Mouse (Mus musculus) liver, postnatal 0 days (tissue): ENCODE results near the gene 4930412O13Rik.

Source experiments
- CTCF ChIP-seq: sonication (generic); IDR thresholded peaks from 2 replicates; pipeline ENCODE4 v1.5.1; 2016; ENCODE audit warnings: antibody characterized with exemption, low read depth
- EP300 ChIP-seq: IDR thresholded peaks from 2 replicates; pipeline ENCODE4 v1.6.1; 2016; ENCODE audit warnings: antibody characterized with exemption, low read depth, mild to moderate bottlenecking

- TF ChIP-seq CTCF (no peak), EP300 (no peak)
Measured at GRCm38 (mm10) chr2:9887636-9888035, 6.6 kb downstream of the 4930412O13Rik start.
